Mouse (Mus musculus): ENCODE measurements around the gene Ttc22. TPM values are rescaled to one million over a fixed set of nuclear protein-coding genes. Genes with fewer than 3 reads are reported as not detected.

The Ttc22 gene
- polyA plus RNA-seq, 1 experiment from 2014 or later = 26.9 TPM

GRCm38 (mm10) chr4:106652546-106652945 lies 30.3 kb downstream of the Ttc22 start:
- DNase-seq (ENCODE audit: low spot score) (no peak), ATAC-seq (ENCODE audit: low FRiP score, low TSS enrichment) (no peak)
- Histone ChIP-seq H3K27me3 (ENCODE audit: control insufficient read depth, insufficient read depth, low read length) (no peaks in the 10 kb centered on the region), H3K27ac (replicated peaks) (no peak overlapping the region), H3K4me1 (replicated peaks; ENCODE audit: control insufficient read depth, insufficient read depth) (0 out of 2 replicates have a peak, but pooled peaks cover 3% of the 10 kb centered on the region), H3K9me3 (ENCODE audit: control insufficient read depth, low read length) (no peaks in the 10 kb centered on the region), H3K4me3 (ENCODE audit: low read depth, low read length) (no peak overlapping the region), H3K4me2 (replicated peaks; ENCODE audit: low read depth) (no peak overlapping the region), H3K9ac (ENCODE audit: low read length) (no peak overlapping the region), H3K36me3 (ENCODE audit: control insufficient read depth, insufficient read depth, low read length) (peaks cover 8% of the 10 kb centered on the region)
- 93% methylated on average over 3 of the region's 3 CpGs for WGBS
- TF ChIP-seq EP300 (optimal IDR thresholded peaks at IDR 0.05) = no peak
- no peak for TF ChIP-seq CTCF (IDR thresholded peaks at IDR 0.05; ENCODE audit: low read depth)

DNA sequence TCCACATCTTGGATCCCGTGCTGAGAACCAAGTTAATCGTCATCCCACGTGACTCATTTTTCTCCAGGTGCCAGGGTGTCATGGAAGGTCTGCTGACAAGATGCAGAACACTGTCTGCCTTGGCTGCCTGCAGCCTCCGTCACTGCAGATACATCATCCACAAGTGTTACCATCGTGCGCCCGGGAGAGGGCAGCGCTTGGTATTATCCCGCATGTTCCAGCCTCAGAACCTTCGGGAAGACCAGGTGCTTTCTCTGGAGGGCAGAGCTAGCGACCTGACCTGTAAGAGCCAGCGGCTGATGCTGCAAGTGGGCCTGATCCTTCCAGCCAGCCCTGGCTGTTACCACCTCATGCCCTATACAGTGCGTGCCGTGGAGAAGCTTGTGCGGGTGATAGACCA lies 30.8 kb downstream of the Ttc22 start:
- no peak for DNase-seq (ENCODE audit: low spot score)
- H3K36me3 ChIP-seq (ENCODE audit: control insufficient read depth, insufficient read depth, low read length) = peaks cover 10% of the 10 kb centered on the region
- 0 out of 2 replicates have a peak, but pooled peaks cover 3% of the 10 kb centered on the region for H3K4me1 ChIP-seq (replicated peaks; ENCODE audit: control insufficient read depth, insufficient read depth)
- ATAC-seq (ENCODE audit: low FRiP score, low TSS enrichment) = no peak
- no peak overlapping the region for H3K27ac ChIP-seq (replicated peaks)
- H3K9ac ChIP-seq (ENCODE audit: low read length) = no peak overlapping the region
- no peak overlapping the region for H3K4me3 ChIP-seq (ENCODE audit: low read depth, low read length)
- H3K27me3 ChIP-seq (ENCODE audit: control insufficient read depth, insufficient read depth, low read length) = no peaks in the 10 kb centered on the region
- WGBS = 91% methylated on average over 15 of the region's 15 CpGs
- no peak for TF ChIP-seq CTCF (IDR thresholded peaks at IDR 0.05; ENCODE audit: low read depth)
- no peak for TF ChIP-seq EP300 (optimal IDR thresholded peaks at IDR 0.05)
- no peak overlapping the region for H3K4me2 ChIP-seq (replicated peaks; ENCODE audit: low read depth)
- no peaks in the 10 kb centered on the region for H3K9me3 ChIP-seq (ENCODE audit: control insufficient read depth, low read length)

DNA sequence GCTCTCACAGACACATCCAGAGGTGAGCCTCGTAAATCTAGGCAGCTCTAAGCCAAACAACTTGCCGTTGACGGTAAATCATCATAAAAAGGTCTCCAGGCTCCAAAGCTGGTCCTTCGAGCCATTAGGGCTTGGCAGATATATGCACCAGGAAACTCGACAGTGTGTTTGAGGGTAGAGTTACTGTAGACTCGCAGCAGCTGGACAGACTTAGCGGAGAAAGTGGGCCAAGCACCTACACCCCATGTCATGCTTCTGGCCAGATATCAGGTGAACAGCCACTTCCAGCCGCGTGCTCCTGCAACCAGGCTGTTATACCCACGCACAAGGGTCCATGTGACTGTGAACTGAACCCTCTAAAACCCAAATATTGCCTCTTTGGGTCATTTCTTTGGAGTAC lies 33.4 kb downstream of the Ttc22 start:
- 84% methylated on average over 10 of the region's 10 CpGs for WGBS
- Histone ChIP-seq H3K27ac (replicated peaks) (no peak overlapping the region), H3K4me2 (replicated peaks; ENCODE audit: low read depth) (no peak overlapping the region), H3K4me3 (ENCODE audit: low read depth, low read length) (no peak overlapping the region), H3K36me3 (ENCODE audit: control insufficient read depth, insufficient read depth, low read length) (peaks cover 19% of the 10 kb centered on the region), H3K27me3 (ENCODE audit: control insufficient read depth, insufficient read depth, low read length) (no peaks in the 10 kb centered on the region), H3K4me1 (replicated peaks; ENCODE audit: control insufficient read depth, insufficient read depth) (0 out of 2 replicates have a peak, but pooled peaks cover 3% of the 10 kb centered on the region), H3K9ac (ENCODE audit: low read length) (no peak overlapping the region), H3K9me3 (ENCODE audit: control insufficient read depth, low read length) (no peaks in the 10 kb centered on the region)
- DNase-seq (ENCODE audit: low spot score) (no peak), ATAC-seq (ENCODE audit: low FRiP score, low TSS enrichment) (no peak)
- no peak for TF ChIP-seq CTCF (IDR thresholded peaks at IDR 0.05; ENCODE audit: low read depth)
- no peak for TF ChIP-seq EP300 (optimal IDR thresholded peaks at IDR 0.05)

GRCm38 (mm10) chr4:106663956-106664470 lies 41.8 kb downstream of the Ttc22 start:
- 80% methylated on average over 5 of the region's 5 CpGs for WGBS
- ATAC-seq (ENCODE audit: low FRiP score, low TSS enrichment) (no peak), DNase-seq (ENCODE audit: low spot score) (no peak)
- H3K9me3 ChIP-seq (ENCODE audit: control insufficient read depth, low read length) = no peaks in the 10 kb centered on the region
- H3K4me2 ChIP-seq (replicated peaks; ENCODE audit: low read depth) = no peak overlapping the region
- no peak overlapping the region for H3K4me3 ChIP-seq (ENCODE audit: low read depth, low read length)
- TF ChIP-seq CTCF (IDR thresholded peaks at IDR 0.05; ENCODE audit: low read depth) (no peak), EP300 (optimal IDR thresholded peaks at IDR 0.05) (no peak)
- H3K27me3 ChIP-seq (ENCODE audit: control insufficient read depth, insufficient read depth, low read length) = no peaks in the 10 kb centered on the region
- H3K4me1 ChIP-seq (replicated peaks; ENCODE audit: control insufficient read depth, insufficient read depth) = no peaks in the 10 kb centered on the region
- no peak overlapping the region for H3K9ac ChIP-seq (ENCODE audit: low read length)
- no peak overlapping the region for H3K27ac ChIP-seq (replicated peaks)
- H3K36me3 ChIP-seq (ENCODE audit: control insufficient read depth, insufficient read depth, low read length) = peaks cover 48% of the 10 kb centered on the region

- DNase-seq (ENCODE audit: low spot score) (no peak), ATAC-seq (ENCODE audit: low FRiP score, low TSS enrichment) (no peak)
- WGBS = 91% methylated on average over 6 of the region's 6 CpGs
- H3K27ac ChIP-seq (replicated peaks) = no peak overlapping the region
- H3K9me3 ChIP-seq (ENCODE audit: control insufficient read depth, low read length) = no peaks in the 10 kb centered on the region
- H3K9ac ChIP-seq (ENCODE audit: low read length) = no peak overlapping the region
- no peak overlapping the region for H3K4me3 ChIP-seq (ENCODE audit: low read depth, low read length)
- H3K27me3 ChIP-seq (ENCODE audit: control insufficient read depth, insufficient read depth, low read length) = no peaks in the 10 kb centered on the region
- H3K4me2 ChIP-seq (replicated peaks; ENCODE audit: low read depth) = no peak overlapping the region
- TF ChIP-seq CTCF (IDR thresholded peaks at IDR 0.05; ENCODE audit: low read depth) (no peak), EP300 (optimal IDR thresholded peaks at IDR 0.05) (no peak)
- H3K36me3 ChIP-seq (ENCODE audit: control insufficient read depth, insufficient read depth, low read length) = peaks cover 45% of the 10 kb centered on the region
- H3K4me1 ChIP-seq (replicated peaks; ENCODE audit: control insufficient read depth, insufficient read depth) = no peaks in the 10 kb centered on the region
Measured at GRCm38 (mm10) chr4:106664697-106665096, 42.5 kb downstream of the Ttc22 start.

DNA sequence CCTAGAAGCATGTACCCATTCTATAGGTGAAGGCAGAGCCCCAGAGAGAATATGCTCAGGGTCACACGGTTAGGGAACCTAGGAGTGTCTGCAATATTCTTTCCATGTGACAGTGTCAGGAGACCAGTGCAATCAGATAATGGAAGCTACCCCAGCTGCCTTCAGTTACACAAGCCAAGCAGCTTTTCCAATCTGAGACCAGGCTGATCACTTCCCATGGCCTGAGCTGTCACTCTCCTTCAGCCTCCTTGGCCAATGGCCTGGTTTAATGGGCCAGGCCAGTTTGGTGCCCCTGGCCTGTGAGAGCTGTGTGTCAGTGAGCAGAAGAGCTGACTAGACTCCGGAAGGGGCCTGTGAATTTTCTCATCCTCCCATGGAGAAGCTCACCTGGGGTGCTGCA lies 43.0 kb downstream of the Ttc22 start:
- no peak overlapping the region for H3K9ac ChIP-seq (ENCODE audit: low read length)
- H3K27me3 ChIP-seq (ENCODE audit: control insufficient read depth, insufficient read depth, low read length) = no peaks in the 10 kb centered on the region
- H3K4me3 ChIP-seq (ENCODE audit: low read depth, low read length) = no peak overlapping the region
- no peaks in the 10 kb centered on the region for H3K4me1 ChIP-seq (replicated peaks; ENCODE audit: control insufficient read depth, insufficient read depth)
- no peak overlapping the region for H3K4me2 ChIP-seq (replicated peaks; ENCODE audit: low read depth)
- TF ChIP-seq EP300 (optimal IDR thresholded peaks at IDR 0.05) (no peak), CTCF (IDR thresholded peaks at IDR 0.05; ENCODE audit: low read depth) (no peak)
- WGBS = 95% methylated on average over 2 of the region's 2 CpGs
- DNase-seq (ENCODE audit: low spot score) = no peak
- no peak overlapping the region for H3K27ac ChIP-seq (replicated peaks)
- no peaks in the 10 kb centered on the region for H3K9me3 ChIP-seq (ENCODE audit: control insufficient read depth, low read length)
- peaks cover 42% of the 10 kb centered on the region for H3K36me3 ChIP-seq (ENCODE audit: control insufficient read depth, insufficient read depth, low read length)
- ATAC-seq (ENCODE audit: low FRiP score, low TSS enrichment) = no peak

Measured in stomach, postnatal 0 days (tissue).